Mouse (Mus musculus): ENCODE data around the gene Lfng.

Lfng gene

GRCm38 (mm10) chr5:140661875-140662643 lies 54.9 kb downstream of the Lfng start:
- no peak for DNase-seq (ENCODE audit: low spot score)

- DNase-seq (ENCODE audit: low spot score), result peak; percentile 59
Observed at GRCm38 (mm10) chr5:140662741-140663592, 55.8 kb downstream of the Lfng start.

- DNase-seq (ENCODE audit: low spot score), result peak; percentile 83
Observed at GRCm38 (mm10) chr5:140663621-140664180, 56.6 kb downstream of the Lfng start.

Measured in urinary bladder, postnatal 14 days (tissue).